Mouse (Mus musculus): ENCODE data around the gene Btaf1.

Btaf1 gene

DNA sequence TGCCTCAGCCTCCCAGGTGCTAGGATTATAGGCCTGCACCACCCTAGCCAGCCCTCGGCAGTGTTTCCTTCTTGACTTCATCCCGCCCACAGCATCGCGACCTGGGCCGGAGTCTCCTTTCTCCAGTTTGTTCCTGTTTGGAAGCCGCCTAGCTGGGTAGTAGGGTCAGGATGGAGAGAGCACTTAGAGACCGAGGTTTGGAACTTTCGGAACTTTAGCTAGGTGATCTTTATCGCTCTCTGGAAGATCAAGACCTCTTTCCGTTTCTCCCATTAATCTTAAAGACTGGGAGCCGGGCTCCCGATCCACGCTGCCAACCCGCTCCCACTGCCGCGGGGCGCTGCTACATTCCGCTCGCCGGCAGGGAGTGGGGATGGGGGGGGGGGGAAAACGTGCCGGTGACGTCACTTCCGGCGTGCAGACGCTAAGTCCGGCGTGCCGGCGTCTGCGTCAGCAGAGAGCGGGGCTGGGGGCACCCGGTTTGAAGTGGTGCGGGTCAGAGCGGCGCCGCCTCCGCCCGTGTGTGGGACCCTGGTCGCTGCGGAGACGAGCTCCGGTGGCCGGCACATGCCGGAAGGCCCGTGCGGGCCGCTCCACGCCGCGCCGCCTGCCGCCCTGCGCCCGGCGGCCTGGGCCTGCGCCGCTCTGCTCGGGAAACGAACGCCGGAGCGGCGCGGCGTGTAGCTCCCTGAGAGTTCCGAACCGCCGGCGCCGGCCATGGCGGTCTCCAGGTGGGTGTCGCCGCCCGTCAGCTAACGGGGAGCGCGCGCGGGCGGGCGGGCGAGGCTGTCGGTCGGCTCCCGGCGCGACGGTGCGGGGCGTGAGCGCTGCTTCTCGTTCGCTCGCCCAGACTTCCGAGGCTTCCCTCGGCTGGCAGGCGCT lies at the start of gene Btaf1:
Gene Btaf1, plus strand, starts transcription at position 409 of the 882 bp plus-strand sequence.
- peak; percentile 83 for DNase-seq

DNA sequence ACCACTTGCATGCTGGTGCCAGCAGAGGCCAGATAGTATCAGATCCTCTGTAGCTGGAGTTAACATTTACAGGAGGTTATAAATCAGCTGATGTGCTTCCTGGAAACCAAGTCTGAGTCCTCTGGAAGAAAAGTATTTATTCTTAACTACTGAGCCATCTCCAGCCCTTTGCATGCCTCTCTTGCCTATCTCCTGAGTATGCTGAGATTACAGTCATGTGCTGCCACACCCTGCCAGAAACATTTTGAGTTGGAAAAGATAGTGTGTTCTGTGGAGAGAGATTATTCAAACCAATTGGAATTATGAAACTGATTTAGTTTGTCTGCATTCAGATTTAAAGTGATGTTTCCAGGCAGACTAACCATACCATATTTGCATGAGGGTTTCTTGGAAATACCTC lies 48.5 kb upstream of the Btaf1 start:
- DNase-seq: no peak

DNA sequence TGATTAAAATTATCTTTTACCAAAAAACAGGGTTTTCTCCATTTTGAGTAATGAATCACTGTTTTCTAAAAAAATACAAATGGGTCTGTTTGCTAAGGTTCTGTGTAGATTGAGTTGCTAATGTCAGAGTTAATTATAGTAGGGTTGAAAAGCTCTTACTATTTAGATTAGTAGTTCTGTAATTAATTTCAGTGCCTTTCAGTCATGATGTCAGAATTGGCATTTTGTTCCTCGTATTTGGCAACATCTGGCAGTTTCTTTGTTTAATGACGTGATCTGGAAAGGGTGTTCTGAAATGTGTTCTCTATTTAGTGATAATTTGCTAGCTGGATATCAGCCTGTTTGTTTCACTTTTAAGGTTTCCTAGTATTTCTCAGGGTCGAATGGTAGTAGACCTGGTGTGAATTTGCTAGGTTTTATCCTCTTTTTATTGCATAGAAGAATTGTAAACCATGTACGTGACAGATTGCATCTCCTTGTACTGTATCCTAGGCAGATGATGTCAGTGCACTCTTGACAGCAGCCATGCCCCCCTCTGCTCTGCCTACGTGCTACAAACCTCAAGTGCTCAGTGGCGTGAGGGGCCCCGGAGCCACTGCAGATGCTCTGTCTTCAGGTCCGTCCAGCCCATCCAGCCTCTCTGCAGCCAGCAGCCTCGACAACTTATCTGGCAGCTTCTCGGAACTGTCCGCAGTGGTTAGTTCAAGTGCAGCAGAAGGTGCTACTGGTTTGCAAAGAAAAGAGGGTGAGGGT lies 47.0 kb upstream of the Btaf1 start:
- no peak for DNase-seq

DNA sequence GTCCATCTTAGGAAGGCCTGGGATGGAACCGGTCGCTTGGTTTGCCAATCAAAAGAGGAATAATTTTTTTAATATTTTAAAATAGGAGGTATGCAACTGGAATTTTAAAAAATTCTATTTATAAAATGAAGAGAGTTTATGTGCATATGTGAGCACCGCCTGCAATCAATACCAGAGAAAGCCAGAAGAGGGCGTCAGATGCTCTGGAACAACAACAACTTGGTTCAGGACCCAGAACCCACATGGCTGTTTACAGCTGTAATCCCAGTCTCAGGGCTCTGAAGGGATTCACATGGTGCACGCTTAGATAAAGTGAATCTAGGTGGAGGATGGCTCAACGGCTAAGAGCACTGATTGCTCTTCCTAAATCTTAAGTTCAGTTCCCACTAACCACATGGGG lies 42.8 kb upstream of the Btaf1 start:
- peak; percentile 18 for DNase-seq

DNA sequence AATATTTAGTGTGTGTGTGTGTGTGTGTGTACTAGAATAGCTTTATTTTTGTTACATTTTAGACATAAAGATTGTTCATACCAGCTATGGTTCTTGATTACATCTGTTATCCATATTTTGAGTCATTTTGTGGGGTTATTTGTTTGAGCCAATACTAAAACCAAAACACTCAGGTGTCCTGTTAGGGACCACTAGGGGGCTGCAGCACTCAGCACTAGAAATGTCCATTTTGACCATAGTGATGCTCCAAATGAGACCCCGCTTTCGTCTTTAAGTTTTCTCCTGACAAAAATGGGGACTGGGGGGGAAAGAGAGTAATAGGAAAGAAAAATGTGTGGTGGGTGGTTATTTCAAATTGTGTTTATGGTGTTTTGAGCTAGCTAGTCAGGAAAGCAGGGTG lies 39.6 kb upstream of the Btaf1 start:
- no peak for DNase-seq

DNA sequence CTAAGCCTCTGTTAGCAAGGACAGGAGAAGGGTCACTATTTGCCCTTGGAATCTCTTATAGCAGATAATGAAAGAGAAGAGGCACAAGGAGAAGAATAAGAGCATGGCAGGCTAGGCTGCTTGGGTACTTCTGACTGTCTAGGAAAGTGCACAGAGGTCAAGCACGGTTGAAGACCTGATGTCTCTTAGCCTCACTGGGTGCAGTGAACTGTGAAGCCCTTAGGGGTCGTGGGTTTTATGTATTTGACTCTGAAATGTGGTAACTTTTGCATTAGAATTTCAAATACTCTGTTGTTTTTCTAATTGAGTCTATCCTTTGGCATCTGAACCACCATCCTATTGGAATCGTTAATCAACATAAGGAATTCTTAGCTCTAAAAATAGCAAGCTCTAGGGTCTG lies 38.2 kb upstream of the Btaf1 start:
- no peak for DNase-seq

DNA sequence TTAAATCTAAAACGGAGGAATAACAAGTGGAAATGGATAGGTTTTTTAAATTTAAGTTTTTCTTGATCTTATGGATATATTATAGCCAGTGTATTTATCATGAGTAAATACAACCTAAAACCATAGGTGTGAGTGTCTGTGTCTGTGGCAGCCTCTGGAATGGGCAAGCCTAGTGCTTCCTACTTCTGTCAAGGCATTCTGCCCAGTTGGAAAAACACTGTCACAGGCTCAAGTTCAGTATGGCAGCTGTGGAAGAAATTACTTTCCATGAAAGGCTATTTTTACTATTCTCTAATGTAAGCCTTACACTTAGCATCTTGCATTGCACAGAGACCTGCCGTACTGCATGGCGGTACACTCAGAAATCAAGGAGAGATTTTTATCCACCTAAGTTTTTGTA lies 34.1 kb upstream of the Btaf1 start:
- DNase-seq: no peak

DNA sequence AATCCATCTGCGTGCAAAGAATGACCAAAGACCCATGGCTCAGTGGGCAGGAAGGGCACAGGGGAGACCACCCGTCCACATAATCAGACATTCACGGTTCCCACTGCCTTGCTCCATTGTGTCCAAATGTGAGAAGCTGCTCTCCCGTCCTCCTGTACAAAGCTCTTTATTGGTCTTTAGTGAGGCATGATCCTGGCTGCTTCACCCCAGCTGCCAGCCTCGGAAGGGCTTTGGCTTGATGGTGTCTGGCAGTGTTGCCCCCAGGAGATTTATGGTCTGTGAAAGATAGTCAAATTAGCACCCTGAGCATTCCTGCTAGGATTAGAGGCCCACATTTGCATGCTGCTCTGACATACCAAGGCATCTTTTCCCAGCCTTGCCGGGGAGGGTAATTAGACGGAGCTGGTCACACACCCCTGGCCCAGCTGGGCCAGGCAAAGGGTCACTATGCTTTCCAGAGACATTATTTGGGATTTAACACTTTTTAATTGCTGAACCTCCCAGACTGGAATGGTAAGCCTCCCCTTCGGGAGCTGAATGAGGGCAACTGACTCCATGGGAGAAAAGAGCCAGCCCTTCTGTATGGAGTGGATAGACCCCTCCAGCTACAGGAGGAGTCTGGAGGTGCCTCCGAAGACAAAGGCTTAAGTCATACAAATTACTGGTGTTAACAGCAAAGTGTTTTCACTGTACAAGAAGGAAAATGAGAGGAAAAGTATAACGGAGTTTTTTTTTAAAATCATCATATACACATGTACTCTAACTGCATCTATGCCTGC lies 28.9 kb upstream of the Btaf1 start:
- no peak for DNase-seq

DNA sequence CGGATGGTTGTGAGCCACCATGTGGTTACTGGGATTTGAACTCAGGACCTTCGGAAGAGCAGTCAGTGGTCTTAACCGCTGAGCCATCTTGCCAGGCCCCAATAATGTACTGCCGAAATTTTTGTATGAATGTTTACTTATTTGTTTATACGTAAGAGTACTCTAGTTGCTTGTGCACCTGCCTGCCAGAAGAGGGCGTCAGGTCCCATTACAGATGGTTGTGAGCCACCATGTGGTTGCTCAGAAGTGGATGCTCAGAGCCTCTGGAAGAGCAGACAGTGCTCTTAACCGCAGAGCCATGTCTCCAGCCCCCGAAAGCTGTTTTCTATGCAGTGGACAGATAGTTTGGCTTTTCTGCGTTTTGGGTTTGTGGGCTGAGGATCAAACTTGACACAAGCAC lies 28.1 kb upstream of the Btaf1 start:
- peak; percentile 10 for DNase-seq

DNA sequence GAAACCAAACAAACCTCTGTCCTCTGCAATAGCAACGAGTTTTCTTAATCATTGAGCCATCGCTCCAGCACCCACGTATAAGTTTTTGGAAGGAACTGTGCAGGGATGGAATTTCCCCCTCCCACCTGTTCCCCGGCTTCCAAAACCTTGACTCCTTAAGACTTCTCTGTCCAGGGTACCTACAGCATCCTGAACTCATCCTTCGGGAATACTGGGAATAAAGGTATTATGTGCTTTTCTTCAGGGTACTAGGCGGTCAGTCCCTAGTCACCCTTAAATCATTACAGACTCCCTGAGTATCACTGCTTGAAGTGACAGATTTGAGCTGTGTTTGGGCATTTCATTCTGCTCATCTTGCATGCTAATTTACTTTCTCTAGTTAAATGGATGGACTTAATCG lies 22.5 kb upstream of the Btaf1 start:
- DNase-seq: no peak

DNA sequence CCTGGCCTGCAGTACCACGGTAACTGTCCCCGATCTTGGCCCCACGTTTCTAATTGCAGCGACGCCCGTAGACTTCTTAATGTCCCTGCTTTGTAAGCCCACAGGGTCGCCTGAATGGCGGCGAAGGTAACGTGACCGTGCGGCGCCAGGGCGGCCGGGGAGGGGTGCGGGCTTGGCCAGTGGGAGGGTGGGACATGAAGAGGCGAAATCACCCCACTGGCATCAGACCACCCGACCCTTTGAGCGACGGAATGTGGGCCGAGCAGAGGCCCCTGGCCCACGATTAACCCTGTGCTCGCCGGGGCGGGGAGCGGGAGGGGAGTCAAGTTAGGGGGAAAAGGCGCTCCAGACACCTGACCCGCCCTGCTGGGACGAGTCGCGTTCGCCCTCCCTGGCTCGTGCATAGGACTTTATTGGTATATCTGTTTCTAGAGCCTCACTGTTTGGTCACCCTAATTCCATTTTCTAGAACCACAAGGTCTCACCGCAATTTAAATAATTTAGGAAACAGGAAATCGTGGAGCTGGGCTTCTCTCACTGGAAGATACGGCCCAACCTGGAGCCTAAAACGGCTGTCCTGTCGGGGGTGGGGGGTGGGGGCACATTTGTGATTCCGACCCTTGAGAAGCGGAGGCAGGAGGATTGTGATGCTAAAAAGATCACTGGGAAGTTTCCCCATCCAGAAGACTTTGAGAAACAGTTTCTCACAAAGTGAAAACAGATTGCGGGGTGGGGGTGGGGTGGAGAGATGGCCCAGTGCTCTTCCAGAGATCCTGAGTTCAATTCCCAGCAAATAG lies 21.5 kb upstream of the Btaf1 start:
- no peak for DNase-seq

DNA sequence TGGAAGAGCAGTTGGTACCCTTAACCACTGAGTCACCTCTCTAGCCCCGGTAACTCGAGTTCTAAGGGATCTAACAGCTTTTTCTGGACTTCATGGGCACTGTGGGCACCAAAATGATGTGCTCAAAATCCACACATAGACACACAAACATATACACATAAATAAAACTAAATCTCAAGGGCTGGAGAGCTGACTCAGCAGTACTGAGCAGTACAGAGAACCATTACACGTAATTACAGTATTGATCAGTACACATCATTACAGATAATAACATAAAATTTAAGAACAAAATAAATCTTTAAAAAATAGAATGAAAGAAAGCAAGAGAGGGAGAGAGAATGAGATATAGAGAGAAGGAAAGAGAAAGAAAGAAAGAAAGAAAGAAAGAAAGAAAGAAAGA lies 16.7 kb upstream of the Btaf1 start:
- no peak for DNase-seq

DNA sequence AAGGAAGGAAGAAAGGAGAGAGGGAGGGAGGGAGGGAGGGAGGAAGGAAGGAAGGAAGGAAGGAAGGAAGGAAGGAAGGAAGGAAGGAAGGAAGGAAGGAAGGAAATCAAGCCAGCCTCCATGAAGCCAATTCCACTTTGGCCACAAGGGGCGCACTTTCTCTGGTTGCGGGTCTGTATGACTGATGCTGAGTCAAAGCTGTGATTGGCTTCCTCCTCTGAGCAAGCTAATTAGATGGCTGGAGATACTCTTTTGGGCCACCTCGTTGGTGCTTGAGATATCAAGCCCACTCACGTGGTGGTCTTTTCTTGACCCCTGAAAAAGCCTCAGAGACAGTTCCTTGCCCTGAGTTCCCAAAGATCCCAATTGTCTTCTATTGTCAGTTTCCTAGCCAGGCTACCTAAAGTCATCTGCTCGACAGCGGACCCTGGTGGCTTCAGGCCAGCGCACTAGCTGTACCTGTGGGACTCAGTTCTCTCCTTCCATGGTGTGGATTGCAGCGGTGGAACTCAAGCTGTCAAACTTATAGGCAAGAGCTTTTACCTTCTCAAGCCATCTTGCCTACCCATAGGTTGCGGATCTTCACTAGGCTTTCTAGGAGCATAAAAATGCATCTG lies 16.1 kb upstream of the Btaf1 start:
- DNase-seq: peak; percentile 74

DNA sequence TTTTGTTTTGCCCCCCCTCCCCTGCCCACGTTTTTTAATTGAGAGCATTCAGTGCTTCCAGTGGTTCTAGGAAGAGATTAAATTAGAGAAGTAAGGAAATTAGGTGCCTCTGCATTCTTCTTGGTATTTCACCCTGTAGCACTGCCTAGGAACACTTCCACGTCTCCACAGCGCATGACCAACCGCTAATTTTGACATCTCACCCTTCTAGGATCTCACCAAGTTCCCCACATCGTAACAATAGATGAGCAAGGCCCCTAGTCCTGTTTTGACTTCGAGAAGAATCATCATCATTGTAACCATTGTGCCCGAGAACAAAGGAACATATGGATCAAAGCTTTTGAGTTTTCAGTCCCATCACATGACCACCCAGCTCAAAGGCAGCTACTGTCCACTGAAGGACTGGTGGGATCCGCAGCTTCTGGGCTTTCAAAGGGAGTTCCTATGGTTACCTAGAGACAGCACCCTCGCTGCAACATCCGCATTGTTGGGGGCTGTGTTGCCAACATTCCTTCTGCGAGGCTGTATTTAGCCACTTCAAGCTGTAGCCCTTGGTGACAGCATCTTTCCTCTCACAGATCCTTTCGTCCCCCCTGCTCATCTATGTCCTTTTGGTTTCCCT lies 15.3 kb upstream of the Btaf1 start:
- DNase-seq: no peak

DNA sequence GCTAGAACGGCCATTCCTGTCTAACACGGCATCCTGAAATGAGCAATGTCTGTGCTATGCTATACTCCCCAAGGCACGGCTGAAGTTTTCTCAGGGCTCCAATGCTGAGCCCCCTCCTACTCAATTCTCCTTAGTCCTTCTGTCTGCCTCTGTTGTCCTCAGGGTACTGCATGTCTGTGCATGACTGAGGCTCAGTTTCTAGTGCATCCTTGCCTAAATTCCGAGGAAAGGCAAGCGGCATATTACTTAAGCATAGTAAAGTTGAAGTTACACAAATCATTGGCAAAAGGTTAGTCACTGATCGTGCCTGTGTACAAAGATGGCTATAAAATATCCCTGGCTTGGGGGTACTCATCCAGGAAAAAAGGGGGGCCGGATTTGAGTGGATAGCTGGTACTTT lies 12.8 kb upstream of the Btaf1 start:
- DNase-seq: no peak

DNA sequence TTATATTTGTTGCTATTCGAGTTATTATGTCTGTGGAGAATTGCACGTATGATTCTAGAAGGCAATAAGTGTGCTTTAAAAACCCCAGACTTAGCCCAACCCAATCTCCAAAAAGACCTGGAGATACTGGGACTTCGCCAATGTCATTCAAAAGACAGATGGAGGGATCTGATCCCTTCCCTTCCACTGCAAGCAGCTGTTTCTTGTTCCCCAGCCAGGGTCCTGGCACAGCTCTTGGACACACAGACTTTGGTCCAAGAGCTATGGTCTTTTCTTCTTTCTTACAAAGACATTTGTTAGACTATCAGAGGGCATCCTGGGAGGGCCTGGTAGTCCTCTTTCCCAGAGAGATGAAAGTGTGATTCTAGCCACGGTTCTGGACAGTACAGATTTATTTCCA lies 9.7 kb upstream of the Btaf1 start:
- DNase-seq: no peak

DNA sequence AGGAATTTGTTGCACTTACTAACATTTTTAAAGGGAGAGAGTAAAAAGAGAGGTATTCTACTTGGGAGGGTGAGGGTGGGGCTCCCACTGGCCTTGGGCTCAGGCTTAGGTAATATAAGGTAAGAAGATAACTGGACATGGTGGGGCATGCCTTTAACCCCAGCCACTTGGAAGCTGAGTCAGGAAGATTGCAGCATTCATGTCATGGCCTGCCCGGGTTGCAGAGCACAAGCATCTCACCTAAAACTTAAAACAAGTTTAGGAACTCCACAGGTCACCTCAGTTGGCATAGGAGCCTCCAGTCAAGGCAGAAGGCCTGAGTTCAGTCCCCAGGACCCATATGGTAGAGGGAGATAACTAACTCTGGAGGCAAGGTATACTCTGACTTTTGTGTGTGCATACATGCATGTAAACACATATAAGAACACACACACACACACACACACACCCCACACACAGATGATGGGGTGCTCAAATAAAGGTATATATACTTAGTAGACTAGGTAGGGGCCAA lies 8.9 kb upstream of the Btaf1 start:
- no peak for DNase-seq

DNA sequence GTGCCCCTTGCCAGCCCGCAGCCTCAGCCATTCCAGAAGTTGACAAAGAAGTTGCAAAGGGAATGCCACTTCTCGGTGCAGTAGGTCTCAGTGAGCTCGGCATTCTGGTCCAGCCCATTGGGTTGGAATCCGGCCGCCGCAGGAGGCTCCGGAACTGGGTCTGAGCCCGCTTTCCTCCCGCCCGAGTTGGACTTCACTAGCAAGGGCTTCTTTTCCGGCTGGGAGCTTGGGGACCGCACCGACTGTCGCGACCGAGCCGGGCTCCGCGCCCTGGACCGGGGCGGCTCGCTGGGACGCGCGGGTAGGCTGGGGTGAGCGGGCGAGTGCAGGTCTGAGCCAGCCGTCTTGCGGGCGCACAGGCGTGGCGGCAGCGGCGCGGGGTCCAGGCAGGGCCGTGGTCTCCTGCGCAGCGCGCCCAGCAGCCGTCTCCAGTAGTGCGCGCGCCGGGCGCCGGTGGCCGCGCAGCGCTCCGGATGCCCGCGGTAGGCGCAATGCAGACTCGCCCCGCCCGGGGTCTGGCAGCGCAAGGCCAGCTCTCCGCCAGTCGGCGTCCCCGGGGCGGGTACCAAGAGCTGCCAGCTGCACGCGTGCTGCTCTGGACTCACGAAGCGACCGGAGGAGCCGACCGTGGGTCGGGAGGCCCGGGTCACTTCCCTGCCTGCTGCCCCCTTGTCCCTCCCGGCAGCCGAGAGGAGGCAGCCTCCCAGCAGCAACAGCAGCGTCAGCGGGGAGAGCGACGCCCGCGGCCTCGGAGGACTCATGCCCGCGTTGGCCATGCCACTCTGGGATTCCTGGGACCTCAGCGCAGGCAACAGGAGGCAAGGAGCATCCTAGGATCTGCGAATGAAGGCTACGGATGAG lies 7.2 kb upstream of the Btaf1 start:
- DNase-seq: peak; percentile 62

DNA sequence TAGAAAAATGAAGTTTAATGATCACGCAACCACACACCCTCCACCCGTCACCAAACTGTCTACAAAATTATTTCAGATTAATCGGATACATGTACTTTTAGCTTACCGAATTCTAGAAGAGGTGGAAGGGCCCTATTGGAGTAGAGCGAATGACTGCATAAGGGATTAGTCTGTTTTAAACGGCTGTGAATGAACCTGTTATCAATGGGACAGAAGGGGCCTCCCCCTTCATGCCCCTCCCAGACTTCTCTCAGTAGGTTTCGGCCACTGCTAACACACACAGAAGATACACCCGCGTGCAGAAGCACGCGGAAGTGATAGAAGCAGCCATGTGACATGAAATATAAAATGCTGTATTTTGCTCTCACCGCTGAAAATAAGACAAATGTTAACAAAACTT lies 6.4 kb upstream of the Btaf1 start, which contains the start of gene Fgfbp3:
Gene Fgfbp3, minus strand, starts transcription at position 150 of the 400 bp plus-strand sequence.
- DNase-seq: peak; percentile 15

DNA sequence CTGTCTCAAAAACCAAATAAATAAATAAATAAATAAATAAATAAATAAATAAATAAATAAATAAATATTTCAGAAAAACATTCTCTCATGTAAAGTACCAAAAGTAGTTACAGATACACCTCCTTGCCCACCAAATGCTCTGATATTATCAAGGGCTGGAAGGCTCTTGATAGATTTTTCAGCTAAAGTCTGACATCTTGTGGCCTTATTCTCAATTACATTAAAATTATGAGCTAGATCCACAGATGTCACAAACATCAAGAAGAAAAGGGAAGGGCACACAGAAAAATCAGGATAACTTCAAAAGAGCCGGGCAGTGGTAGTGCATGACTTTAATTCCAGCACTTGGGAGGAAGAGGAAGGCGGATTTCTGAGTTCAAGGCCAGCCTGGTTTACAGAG lies 3.9 kb upstream of the Btaf1 start:
- DNase-seq: no peak
